Mouse (Mus musculus): ENCODE results near the gene Plcl1. TPM values are rescaled to one million over a fixed set of nuclear protein-coding genes. Genes with fewer than 3 reads are reported as not detected.
A peak's percentile ranks its signal among the peaks of the same experiment; 100 is the strongest.

Gene Plcl1
- polyA plus RNA-seq, 1 experiment: 8.2 TPM

GRCm38 (mm10) chr1:55699393-55699970 lies 293.8 kb downstream of the Plcl1 start:
- no peak for DNase-seq (ENCODE audit: extremely low spot score in 1 of 2, low spot score in 1 of 2)

GRCm38 (mm10) chr1:55700016-55700415 lies 294.3 kb downstream of the Plcl1 start:
- DNase-seq (ENCODE audit: extremely low spot score in 1 of 2, low spot score in 1 of 2): no peak

GRCm38 (mm10) chr1:55700726-55701125 lies 295.0 kb downstream of the Plcl1 start:
- DNase-seq (ENCODE audit: extremely low spot score in 1 of 2, low spot score in 1 of 2): no peak

- DNase-seq (ENCODE audit: extremely low spot score in 1 of 2, low spot score in 1 of 2): no peak
These were observed 295.9 kb downstream of the Plcl1 start for GRCm38 (mm10) chr1:55701601-55702000.

- DNase-seq (ENCODE audit: extremely low spot score in 1 of 2, low spot score in 1 of 2): no peak
These were observed 296.4 kb downstream of the Plcl1 start for GRCm38 (mm10) chr1:55702106-55702505.

GRCm38 (mm10) chr1:55704707-55705106 lies 299.0 kb downstream of the Plcl1 start:
- no peak for DNase-seq (ENCODE audit: extremely low spot score in 1 of 2, low spot score in 1 of 2)

- no peak for DNase-seq (ENCODE audit: extremely low spot score in 1 of 2, low spot score in 1 of 2)
These were observed 299.5 kb downstream of the Plcl1 start for GRCm38 (mm10) chr1:55705173-55705572.

GRCm38 (mm10) chr1:55705756-55706155 lies 300.0 kb downstream of the Plcl1 start:
- no peak for DNase-seq (ENCODE audit: extremely low spot score in 1 of 2, low spot score in 1 of 2)

- no peak for DNase-seq (ENCODE audit: extremely low spot score in 1 of 2, low spot score in 1 of 2)
These were observed 301.2 kb downstream of the Plcl1 start for GRCm38 (mm10) chr1:55706933-55707332.

GRCm38 (mm10) chr1:55717283-55717803 lies 311.6 kb downstream of the Plcl1 start:
- no peak for DNase-seq (ENCODE audit: extremely low spot score in 1 of 2, low spot score in 1 of 2)

GRCm38 (mm10) chr1:55725428-55725827 lies 319.7 kb downstream of the Plcl1 start:
- no peak for DNase-seq (ENCODE audit: extremely low spot score in 1 of 2, low spot score in 1 of 2)

- no peak for DNase-seq (ENCODE audit: extremely low spot score in 1 of 2, low spot score in 1 of 2)
These were observed 323.6 kb downstream of the Plcl1 start for GRCm38 (mm10) chr1:55729332-55729731.

- DNase-seq (ENCODE audit: extremely low spot score in 1 of 2, low spot score in 1 of 2): no peak
These were observed 327.2 kb downstream of the Plcl1 start for GRCm38 (mm10) chr1:55732951-55733350.

GRCm38 (mm10) chr1:55736054-55736740 lies 330.5 kb downstream of the Plcl1 start:
- peak; percentile 37 to 90 for DNase-seq (ENCODE audit: extremely low spot score in 1 of 2, low spot score in 1 of 2)

- DNase-seq (ENCODE audit: extremely low spot score in 1 of 2, low spot score in 1 of 2): no peak
These were observed 331.1 kb downstream of the Plcl1 start for GRCm38 (mm10) chr1:55736762-55737288.

GRCm38 (mm10) chr1:55738746-55739365 lies 333.1 kb downstream of the Plcl1 start:
- DNase-seq (ENCODE audit: extremely low spot score in 1 of 2, low spot score in 1 of 2): no peak

- DNase-seq (ENCODE audit: extremely low spot score in 1 of 2, low spot score in 1 of 2): peak; percentile 27 to 64
These were observed 336.2 kb downstream of the Plcl1 start for GRCm38 (mm10) chr1:55741885-55742284.

GRCm38 (mm10) chr1:55748516-55748915 lies 342.8 kb downstream of the Plcl1 start:
- no peak for DNase-seq (ENCODE audit: extremely low spot score in 1 of 2, low spot score in 1 of 2)

- no peak for DNase-seq (ENCODE audit: extremely low spot score in 1 of 2, low spot score in 1 of 2)
These were observed 344.0 kb downstream of the Plcl1 start for GRCm38 (mm10) chr1:55749770-55750169.

- peak in 1 of 2 experiments; percentile 78 for DNase-seq (ENCODE audit: extremely low spot score in 1 of 2, low spot score in 1 of 2)
These were observed 350.0 kb downstream of the Plcl1 start for GRCm38 (mm10) chr1:55755742-55756141.

GRCm38 (mm10) chr1:55762284-55762683 lies 356.6 kb downstream of the Plcl1 start:
- no peak for DNase-seq (ENCODE audit: extremely low spot score in 1 of 2, low spot score in 1 of 2)
